Mouse (Mus musculus) erythroid progenitor cell, adult 5-6 weeks (primary cell): Measurements from ENCODE around the gene Prr3. TPM values are rescaled to one million over a fixed set of nuclear protein-coding genes. Genes with fewer than 3 reads are reported as not detected.
"Not testable (repeated sequence)": the region's sequence is repeated elsewhere in the genome, so short reads cannot be mapped to it uniquely, and the experiment has no call there.

ENCODE experiments used
- ATAC-seq: replicated peaks from 2 replicates; pipeline ENCODE4 v1.8.0; 2016; ENCODE audit warnings: moderate number of reproducible peaks, mild to moderate bottlenecking, moderate TSS enrichment, inconsistent platforms; ENCODE audit not compliant: poor library complexity, low FRiP score, severe bottlenecking
- total RNA-seq, 2 experiments: library from RNA; stranded (forward) in 1 of 2; stranded (reverse) in 1 of 2; fragments of 150-400 nt in 1 of 2; fragments of 186-747, 209-891 nt in 1 of 2; gene quantifications; 2 replicates each; pipeline versions ENCODE4 v1.2.3 to v1.2.4; 2015 to 2017; ENCODE audit warnings: low replicate concordance in 2 of 2

Gene Prr3
- total RNA-seq, 2 experiments from 2014 or later: 5.4 TPM; not detected in 1

DNA sequence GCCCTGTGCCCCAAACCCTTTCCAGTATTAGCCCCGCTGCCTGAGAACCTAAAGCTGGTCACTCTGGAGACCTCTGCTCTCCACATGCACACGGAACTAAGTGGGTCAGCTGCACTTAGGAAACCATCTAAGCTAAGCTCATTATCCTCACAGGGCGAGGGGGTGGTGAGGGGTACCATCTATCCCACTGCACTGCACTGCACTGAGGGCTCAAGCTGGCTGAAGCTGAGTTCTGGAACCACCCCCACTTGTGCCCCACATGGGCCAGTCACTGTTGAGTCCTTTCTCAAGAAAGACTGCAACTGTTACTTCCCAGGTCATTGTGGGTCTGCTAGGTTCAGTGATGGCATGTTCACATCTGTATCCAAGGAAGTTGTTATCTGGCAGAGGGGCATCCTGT, 27.5 kb downstream of the Prr3 start:
- ATAC-seq: 0 out of 2 replicates have a peak, but pooled peaks have one; percentile 40

DNA sequence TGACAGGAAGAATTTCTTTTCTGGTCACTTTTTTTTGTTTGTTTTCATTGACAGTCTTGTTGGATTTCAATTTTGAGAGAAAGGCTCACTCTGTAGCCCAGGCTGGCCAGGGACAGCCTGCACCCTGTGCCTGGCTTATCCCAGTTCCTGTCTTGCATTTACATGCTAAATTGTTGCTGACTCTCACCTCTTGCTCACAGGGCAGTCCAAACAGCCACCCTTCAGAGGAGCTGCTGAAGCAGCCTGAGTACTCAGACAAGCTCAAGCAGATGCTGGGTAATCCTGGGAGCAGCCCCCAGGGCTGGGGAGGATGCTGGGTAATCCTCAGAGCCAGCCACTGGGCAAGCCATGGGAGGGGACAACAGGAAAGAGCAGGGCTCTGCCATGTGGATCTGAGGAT, 29.1 kb downstream of the Prr3 start:
- not testable (repeated sequence) for ATAC-seq

DNA sequence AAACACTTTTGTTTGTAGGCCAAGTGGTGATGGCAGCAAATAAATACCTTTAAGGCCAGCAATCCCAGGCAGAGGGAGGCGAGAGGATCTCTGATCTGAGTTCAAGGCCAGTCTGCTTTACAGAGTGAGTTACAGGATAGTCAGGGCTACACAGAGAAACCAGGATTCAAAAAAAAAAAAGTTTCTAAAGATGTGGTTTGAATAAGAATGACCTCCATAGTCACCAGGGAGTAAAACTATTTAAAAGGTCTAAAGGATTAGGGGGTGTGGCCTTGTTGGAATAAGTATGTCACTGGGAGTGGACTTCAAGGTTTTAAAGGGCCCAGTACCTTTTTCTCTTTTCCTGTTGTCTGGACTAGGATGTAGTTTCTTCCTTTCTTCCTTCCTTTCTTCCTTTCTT, 40.1 kb downstream of the Prr3 start:
- ATAC-seq: no peak

DNA sequence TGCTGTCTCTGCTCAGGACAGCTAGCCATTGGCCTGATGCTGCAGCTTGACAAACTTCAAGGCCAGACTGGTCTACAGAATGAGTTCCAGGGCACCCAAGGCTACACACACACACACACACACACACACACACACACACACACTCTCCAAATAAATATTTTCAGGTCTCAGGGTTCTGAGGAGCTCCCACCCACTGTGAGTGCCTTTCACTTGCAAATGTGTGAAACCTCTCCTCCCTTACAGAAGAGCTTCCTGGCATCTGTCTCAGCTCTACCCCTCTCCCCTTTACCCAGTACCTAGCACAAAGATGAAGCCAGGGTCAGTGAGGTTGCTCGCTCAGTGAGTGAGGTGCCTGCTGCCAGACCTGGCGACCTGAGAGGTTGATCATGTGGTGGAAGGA, 40.9 kb downstream of the Prr3 start:
- no peak for ATAC-seq

DNA sequence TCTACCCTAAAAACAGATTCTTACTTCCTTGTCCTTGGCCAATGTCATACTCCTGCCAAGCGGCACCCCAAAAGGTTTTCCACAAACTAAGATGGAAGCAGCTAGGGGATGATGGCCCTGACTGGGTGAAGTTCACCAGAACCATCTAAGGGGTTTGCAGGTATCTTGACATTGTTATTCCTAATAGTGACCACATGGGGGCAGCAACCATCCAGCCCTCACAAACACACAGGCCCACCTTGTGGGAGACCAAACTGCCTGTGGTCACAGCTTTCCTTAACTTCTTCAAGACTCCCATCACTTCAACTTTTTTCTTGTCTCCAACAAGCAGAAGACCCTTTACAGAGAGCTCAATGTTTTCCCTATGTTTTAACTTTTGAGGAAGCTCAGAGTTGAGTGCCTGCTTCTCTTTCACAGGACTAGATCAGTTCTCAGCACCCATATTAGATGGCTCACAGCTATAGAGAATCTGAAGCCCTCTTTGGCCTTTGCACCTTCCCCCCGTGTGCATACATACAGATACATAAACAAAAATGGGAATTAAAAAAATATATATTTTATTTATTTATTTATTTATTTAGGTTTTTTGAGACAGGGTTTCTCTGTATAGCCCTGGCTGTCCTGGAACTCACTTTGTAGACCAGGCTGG, 42.2 kb downstream of the Prr3 start:
- peak; percentile 96 for ATAC-seq

DNA sequence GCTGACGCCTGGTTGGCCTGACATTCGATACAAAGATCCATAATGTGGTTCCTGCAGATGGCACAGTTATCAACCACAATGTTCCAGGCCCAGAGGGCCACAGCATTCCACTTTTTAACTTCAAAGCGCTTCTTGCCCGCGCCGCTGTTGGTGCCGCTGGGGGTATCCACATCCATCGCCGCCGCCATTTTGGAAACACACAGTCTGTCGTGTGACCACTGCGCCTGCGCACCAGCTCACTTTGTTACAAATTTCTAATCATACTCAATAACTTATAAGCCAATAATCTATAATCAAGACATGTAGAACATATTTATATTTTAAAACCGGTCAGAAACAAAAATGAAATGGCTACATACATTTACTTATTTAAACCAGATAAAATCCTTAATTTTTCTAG, 44.3 kb downstream of the Prr3 start:
- ATAC-seq: peak; percentile 95

DNA sequence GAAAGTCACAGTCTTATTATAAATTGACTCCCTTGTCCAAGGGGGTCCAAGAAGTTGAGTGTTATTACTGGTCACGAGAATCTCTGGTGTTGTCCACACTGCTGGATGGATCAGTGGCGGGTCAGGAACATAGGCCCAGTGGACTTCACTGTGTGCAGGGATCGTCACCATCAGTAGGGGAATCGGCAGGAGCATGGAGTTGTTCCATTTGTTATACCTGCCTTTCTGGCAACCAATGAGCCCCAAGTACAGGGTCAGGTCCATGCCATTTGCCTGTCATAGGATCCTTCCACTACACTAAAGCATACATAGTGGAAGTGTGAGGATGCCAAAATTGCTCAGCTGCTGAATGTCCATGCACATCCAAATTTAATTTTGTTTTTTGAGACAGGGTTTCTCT, 47.4 kb downstream of the Prr3 start:
- no peak for ATAC-seq

DNA sequence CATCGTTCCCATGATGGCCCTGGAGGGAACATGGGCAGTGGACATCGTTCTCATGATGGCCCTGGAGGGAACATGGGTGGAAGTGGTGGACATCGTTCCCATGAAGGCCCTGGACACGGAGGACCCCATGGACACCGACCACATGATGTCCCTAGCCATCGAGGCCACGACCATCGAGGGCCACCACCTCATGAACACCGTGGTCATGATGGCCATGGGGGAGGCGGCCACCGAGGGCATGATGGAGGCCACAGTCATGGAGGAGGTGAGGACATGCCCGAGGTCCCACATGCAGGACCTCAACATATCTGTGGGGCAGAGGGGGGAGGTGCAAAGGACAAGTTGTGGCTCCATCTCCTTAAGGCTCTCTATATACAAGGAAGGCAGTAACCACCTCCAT, 49.4 kb downstream of the Prr3 start:
- no peak for ATAC-seq

DNA sequence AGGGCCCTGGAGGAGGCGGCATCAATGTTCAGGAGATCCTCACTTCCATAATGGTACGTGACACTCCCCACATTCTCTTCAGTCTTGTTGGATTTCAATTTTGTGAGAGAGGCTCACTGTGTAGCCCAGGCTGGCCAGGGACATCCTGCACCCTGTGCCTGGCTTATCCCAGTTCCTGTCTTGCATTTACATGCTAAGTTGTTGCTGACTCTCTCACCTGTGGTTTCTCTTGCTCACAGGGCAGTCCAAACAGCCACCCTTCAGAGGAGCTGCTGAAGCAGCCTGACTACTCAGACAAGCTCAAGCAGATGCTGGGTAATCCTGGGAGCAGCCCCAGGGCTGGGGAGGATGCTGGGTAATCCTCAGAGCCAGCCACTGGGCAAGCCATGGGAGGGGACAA, 50.5 kb downstream of the Prr3 start:
- ATAC-seq: no peak

DNA sequence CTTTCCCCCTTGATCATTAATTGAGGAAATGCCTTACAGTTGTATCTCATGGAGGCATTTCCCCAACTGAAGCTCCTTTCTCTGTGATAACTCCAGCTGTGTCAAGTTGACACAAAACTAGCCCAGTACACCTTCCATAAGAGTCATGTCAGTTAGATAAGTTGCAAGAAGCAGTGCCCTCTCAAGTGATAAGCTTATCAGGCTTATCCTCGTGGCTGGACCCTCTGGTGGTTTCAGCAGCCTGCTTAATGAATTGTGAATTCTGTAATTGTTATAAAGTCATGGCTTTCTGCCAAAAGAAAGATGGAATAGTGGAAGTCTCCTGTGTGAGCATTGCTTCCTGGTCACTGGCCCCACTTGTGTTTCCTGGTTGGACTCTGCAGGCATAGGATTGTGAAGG, 52.6 kb downstream of the Prr3 start:
- peak; percentile 40; the same call in 1 of the 2 replicates for ATAC-seq

DNA sequence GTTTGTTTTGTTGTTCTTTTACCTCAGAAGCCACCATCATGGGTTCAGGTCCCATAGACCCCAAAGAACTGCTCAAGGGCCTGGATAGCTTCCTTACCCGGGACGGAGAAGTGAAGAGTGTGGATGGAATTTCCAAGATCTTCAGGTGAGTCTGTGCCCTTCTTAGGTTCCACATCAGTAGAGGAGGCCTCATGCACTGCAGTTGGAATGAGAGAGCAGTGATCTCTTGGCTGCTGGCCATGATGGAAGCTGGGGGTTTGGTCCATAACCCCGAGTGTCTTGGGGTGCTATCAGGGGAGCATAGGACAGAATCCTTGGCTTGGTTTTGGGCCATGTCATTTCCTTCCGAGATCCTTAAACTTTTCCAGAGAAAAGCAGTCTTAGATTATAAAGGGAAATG, 56.8 kb downstream of the Prr3 start:
- no peak for ATAC-seq

DNA sequence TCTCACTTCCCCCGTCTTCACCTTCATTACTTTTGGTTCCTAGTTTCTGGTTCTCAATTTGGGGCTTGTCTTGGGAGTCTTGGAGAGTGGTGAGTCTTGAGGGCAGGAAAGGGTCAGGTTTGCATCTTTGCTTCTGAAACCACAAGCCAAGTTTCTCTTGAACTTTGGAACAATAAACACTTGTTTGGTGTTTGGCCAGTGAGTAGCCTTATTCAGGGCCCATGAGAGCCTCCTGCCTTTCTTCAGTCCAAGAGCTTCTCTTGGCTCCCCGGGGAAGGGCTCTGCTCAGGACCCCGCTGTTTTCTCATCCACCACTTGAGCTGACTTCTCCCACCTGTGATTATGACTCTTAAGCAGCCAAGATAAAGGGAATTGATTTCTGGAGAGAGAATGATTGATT, 57.5 kb downstream of the Prr3 start:
- ATAC-seq: no peak

Other genes with a start within 250 kb of the Prr3 start
- gene Ier3, start 158.6 kb downstream of the Prr3 start, total RNA-seq (2015; ENCODE audit: low replicate concordance): 3.8 and 10.5 TPM in 2 replicates
- 0.51 and 4.0 TPM in 2 replicates for gene Ier3, start 158.6 kb downstream of the Prr3 start, total RNA-seq (2017; ENCODE audit: low replicate concordance)
- 19.3 and 32.8 TPM in 2 replicates for gene Flot1, start 157.0 kb downstream of the Prr3 start, total RNA-seq (2015; ENCODE audit: low replicate concordance)
- gene Flot1, start 157.0 kb downstream of the Prr3 start, total RNA-seq (2017; ENCODE audit: low replicate concordance): 14.6 and 29.1 TPM in 2 replicates
- gene Tubb5, start 141.9 kb downstream of the Prr3 start, total RNA-seq (2015; ENCODE audit: low replicate concordance): 663 and 669 TPM in 2 replicates
- 760 and 914 TPM in 2 replicates for gene Tubb5, start 141.9 kb downstream of the Prr3 start, total RNA-seq (2017; ENCODE audit: low replicate concordance)
- gene Mdc1, start 138.7 kb downstream of the Prr3 start, total RNA-seq (2015; ENCODE audit: low replicate concordance): 117 and 147 TPM in 2 replicates
- 31.0 and 57.1 TPM in 2 replicates for gene Mdc1, start 138.7 kb downstream of the Prr3 start, total RNA-seq (2017; ENCODE audit: low replicate concordance)
- gene Nrm, start 118.9 kb downstream of the Prr3 start, total RNA-seq (2015; ENCODE audit: low replicate concordance): 32.8 and 36.0 TPM in 2 replicates
- gene Nrm, start 118.9 kb downstream of the Prr3 start, total RNA-seq (2017; ENCODE audit: low replicate concordance): 19.1 and 35.8 TPM in 2 replicates
- 32.8 and 37.7 TPM in 2 replicates for gene Ppp1r18, start 114.6 kb downstream of the Prr3 start, total RNA-seq (2015; ENCODE audit: low replicate concordance)
- 7.2 and 10.2 TPM in 2 replicates for gene Ppp1r18, start 114.6 kb downstream of the Prr3 start, total RNA-seq (2017; ENCODE audit: low replicate concordance)
- 139 and 201 TPM in 2 replicates for gene Dhx16, start 100.4 kb downstream of the Prr3 start, total RNA-seq (2015; ENCODE audit: low replicate concordance)
- gene Dhx16, start 100.4 kb downstream of the Prr3 start, total RNA-seq (2017; ENCODE audit: low replicate concordance): 73.1 and 118 TPM in 2 replicates
- 37.7 and 68.5 TPM in 2 replicates for gene 2310061I04Rik, start 82.8 kb downstream of the Prr3 start, total RNA-seq (2015; ENCODE audit: low replicate concordance)
- gene 2310061I04Rik, start 82.8 kb downstream of the Prr3 start, total RNA-seq (2017; ENCODE audit: low replicate concordance): 2.9 and 3.7 TPM in 2 replicates
- 7.6 and 26.0 TPM in 2 replicates for gene Atat1, start 70.2 kb downstream of the Prr3 start, total RNA-seq (2015; ENCODE audit: low replicate concordance)
- gene Atat1, start 70.2 kb downstream of the Prr3 start, total RNA-seq (2017; ENCODE audit: low replicate concordance): 3.0 and 4.0 TPM in 2 replicates
- 16.9 and 18.0 TPM in 2 replicates for gene Mrps18b, start 63.8 kb downstream of the Prr3 start, total RNA-seq (2015; ENCODE audit: low replicate concordance)
- gene Mrps18b, start 63.8 kb downstream of the Prr3 start, total RNA-seq (2017; ENCODE audit: low replicate concordance): 13.5 and 50.5 TPM in 2 replicates
- 53.7 and 90.1 TPM in 2 replicates for gene Ppp1r10, start 63.8 kb downstream of the Prr3 start, total RNA-seq (2015; ENCODE audit: low replicate concordance)
- gene Ppp1r10, start 63.8 kb downstream of the Prr3 start, total RNA-seq (2017; ENCODE audit: low replicate concordance): 67.5 and 87.5 TPM in 2 replicates
- gene Abcf1, start 10.5 kb downstream of the Prr3 start, total RNA-seq (2015; ENCODE audit: low replicate concordance): 26.3 and 36.9 TPM in 2 replicates
- gene Abcf1, start 10.5 kb downstream of the Prr3 start, total RNA-seq (2017; ENCODE audit: low replicate concordance): 120 and 139 TPM in 2 replicates
- 1.3 and 4.3 TPM in 2 replicates for gene Gnl1, start 385 bp downstream of the Prr3 start, total RNA-seq (2015; ENCODE audit: low replicate concordance)
- 3.3 and 4.9 TPM in 2 replicates for gene Gnl1, start 385 bp downstream of the Prr3 start, total RNA-seq (2017; ENCODE audit: low replicate concordance)
- 84.3 and 115 TPM in 2 replicates for gene H2-T24, start 40.3 kb upstream of the Prr3 start, total RNA-seq (2015; ENCODE audit: low replicate concordance)
- gene H2-T24, start 40.3 kb upstream of the Prr3 start, total RNA-seq (2017; ENCODE audit: low replicate concordance): 293 and 328 TPM in 2 replicates
- gene H2-T23, start 52.6 kb upstream of the Prr3 start, total RNA-seq (2015; ENCODE audit: low replicate concordance): 109 and 146 TPM in 2 replicates
- gene H2-T23, start 52.6 kb upstream of the Prr3 start, total RNA-seq (2017; ENCODE audit: low replicate concordance): 93.4 and 104 TPM in 2 replicates
- gene H2-T22, start 62.5 kb upstream of the Prr3 start, total RNA-seq (2015; ENCODE audit: low replicate concordance): 19.1 and 19.7 TPM in 2 replicates
- 5.5 and 16.4 TPM in 2 replicates for gene H2-T22, start 62.5 kb upstream of the Prr3 start, total RNA-seq (2017; ENCODE audit: low replicate concordance)
- gene Gm6034, start 62.7 kb upstream of the Prr3 start, total RNA-seq (2015; ENCODE audit: low replicate concordance): not detected in 2 replicates
- gene Gm6034, start 62.7 kb upstream of the Prr3 start, total RNA-seq (2017; ENCODE audit: low replicate concordance): not detected in 2 replicates
- not detected in 2 replicates for gene Gm11127, start 78.1 kb upstream of the Prr3 start, total RNA-seq (2015; ENCODE audit: low replicate concordance)
- gene Gm11127, start 78.1 kb upstream of the Prr3 start, total RNA-seq (2017; ENCODE audit: low replicate concordance): 0.39 TPM in 1 of 2 replicates, not detected in the other
- not detected in 2 replicates for gene Gm19684, start 141.4 kb upstream of the Prr3 start, total RNA-seq (2015; ENCODE audit: low replicate concordance)
- gene Gm19684, start 141.4 kb upstream of the Prr3 start, total RNA-seq (2017; ENCODE audit: low replicate concordance): not detected in 2 replicates
- not detected in 2 replicates for gene Gm7030, start 149.2 kb upstream of the Prr3 start, total RNA-seq (2015; ENCODE audit: low replicate concordance)
- not detected in 2 replicates for gene Gm7030, start 149.2 kb upstream of the Prr3 start, total RNA-seq (2017; ENCODE audit: low replicate concordance)
- gene Gm8909, start 188.3 kb upstream of the Prr3 start, total RNA-seq (2015; ENCODE audit: low replicate concordance): not detected in 2 replicates
- gene Gm8909, start 188.3 kb upstream of the Prr3 start, total RNA-seq (2017; ENCODE audit: low replicate concordance): not detected in 2 replicates
- gene H2-T3, start 210.1 kb upstream of the Prr3 start, total RNA-seq (2015; ENCODE audit: low replicate concordance): not detected in 2 replicates
- not detected in 2 replicates for gene H2-T3, start 210.1 kb upstream of the Prr3 start, total RNA-seq (2017; ENCODE audit: low replicate concordance)